ENCODE assay signal across 8 mouse cellular contexts in genomic region chr6:114873808-114874137, GRCm38 (mm10).
DNase-seq lines count a peak whose midpoint lies in the region; ATAC-seq and TF ChIP-seq lines count a peak whose summit lies in the region.

No protein-coding gene starts in this region.

- no peaks in the 10 kb centered on the region for H3K9me3 ChIP-seq in heart, embryonic 13.5 days
- H3K9me3 ChIP-seq in E14TG2a.4 (ENCODE audit: low read length): no peaks in the 10 kb centered on the region
- no peaks in the 10 kb centered on the region for H3K9me3 ChIP-seq in forebrain, embryonic 16.5 days (ENCODE audit: control insufficient read depth, low read length)
- no peaks in the 10 kb centered on the region for H3K9me3 ChIP-seq in liver, postnatal 0 days (ENCODE audit: low read length)

- no peaks in the 10 kb centered on the region for H3K27me3 ChIP-seq in heart, embryonic 13.5 days (replicated peaks)
- H3K27me3 ChIP-seq in E14TG2a.4 (ENCODE audit: insufficient read depth, low read length): peaks cover 40% of the 10 kb centered on the region
- H3K27me3 ChIP-seq in forebrain, embryonic 16.5 days (replicated peaks; ENCODE audit: control insufficient read depth, insufficient read depth, low read length): no peaks in the 10 kb centered on the region
- no peaks in the 10 kb centered on the region for H3K27me3 ChIP-seq in liver, postnatal 0 days (ENCODE audit: insufficient read depth, low read length)

- WGBS in heart, embryonic 13.5 days: 69% methylated on average over 3 of the region's 3 CpGs
- 46% methylated on average over 3 of the region's 3 CpGs for WGBS in forebrain, embryonic 16.5 days
- WGBS in liver, postnatal 0 days (ENCODE audit: insufficient replicate concordance): 53% methylated on average over 3 of the region's 3 CpGs

- H3K4me2 ChIP-seq in heart, embryonic 13.5 days: peak overlapping the region; percentile 97
- H3K4me2 ChIP-seq in forebrain, embryonic 16.5 days (ENCODE audit: low read length): peak overlapping the region; percentile 58
- H3K4me2 ChIP-seq in liver, postnatal 0 days (ENCODE audit: low read depth, low read length): peak overlapping the region; percentile 86

- peak overlapping the region; percentile 99 for H3K27ac ChIP-seq in heart, embryonic 13.5 days (replicated peaks)
- peak overlapping the region; percentile 97 for H3K27ac ChIP-seq in forebrain, embryonic 16.5 days (ENCODE audit: low read length)
- peak overlapping the region; percentile 93 for H3K27ac ChIP-seq in liver, postnatal 0 days (ENCODE audit: low read depth)

- peaks cover 18% of the 10 kb centered on the region for H3K36me3 ChIP-seq in heart, embryonic 13.5 days
- no peaks in the 10 kb centered on the region for H3K36me3 ChIP-seq in E14TG2a.4 (ENCODE audit: insufficient read depth, low read length)
- H3K36me3 ChIP-seq in forebrain, embryonic 16.5 days (ENCODE audit: control insufficient read depth, insufficient read depth): no peaks in the 10 kb centered on the region
- H3K36me3 ChIP-seq in liver, postnatal 0 days (replicated peaks; ENCODE audit: insufficient read depth, low read length): no peaks in the 10 kb centered on the region

- no peak for TF ChIP-seq CTCF in E14TG2a.4 (conservative IDR thresholded peaks at IDR 0.05; ENCODE audit: low read length)
- TF ChIP-seq CTCF in liver, postnatal 0 days (IDR thresholded peaks at IDR 0.05; ENCODE audit: low read depth): no peak

- peaks cover 91% of the 10 kb centered on the region for H3K4me1 ChIP-seq in heart, embryonic 13.5 days
- peaks cover 42% of the 10 kb centered on the region for H3K4me1 ChIP-seq in E14TG2a.4 (replicated peaks; ENCODE audit: low read depth, low read length)
- peaks cover 73% of the 10 kb centered on the region for H3K4me1 ChIP-seq in forebrain, embryonic 16.5 days (replicated peaks; ENCODE audit: control insufficient read depth, insufficient read depth, low read length)
- H3K4me1 ChIP-seq in liver, postnatal 0 days (ENCODE audit: insufficient read depth): peaks cover 65% of the 10 kb centered on the region

- DNase-seq in heart, postnatal 4 days: no peak
- no peak for DNase-seq in liver, postnatal 0 days
- DNase-seq in frontal cortex, postnatal 14 days (ENCODE audit: low spot score in 2 of 2): no peak
- DNase-seq in right cerebral cortex, postnatal 36 days (ENCODE audit: low spot score in 2 of 2): no peak
- DNase-seq in embryo, embryonic 11 days: no peak

- no peak for ATAC-seq in heart, embryonic 13.5 days (ENCODE audit: extremely low read depth, insufficient number of reproducible peaks, low FRiP score, low TSS enrichment)
- no peak for ATAC-seq in forebrain, embryonic 16.5 days
- no peak for ATAC-seq in liver, postnatal 0 days

- peak overlapping the region; percentile 62 for H3K4me3 ChIP-seq in heart, embryonic 13.5 days
- H3K4me3 ChIP-seq in E14TG2a.4 (replicated peaks; ENCODE audit: low read length): peak overlapping the region; percentile 71
- H3K4me3 ChIP-seq in forebrain, embryonic 16.5 days (replicated peaks; ENCODE audit: low read length): peak overlapping the region; percentile 36
- peak overlapping the region; percentile 53 for H3K4me3 ChIP-seq in liver, postnatal 0 days (ENCODE audit: low read depth, low read length)

- TF ChIP-seq EP300 in liver, postnatal 0 days (IDR thresholded peaks at IDR 0.05; ENCODE audit: low read depth): no peak

- H3K9ac ChIP-seq in heart, embryonic 13.5 days: peak overlapping the region; percentile 88
- H3K9ac ChIP-seq in forebrain, embryonic 16.5 days (replicated peaks; ENCODE audit: low read depth, low read length): peak overlapping the region; percentile 54
- peak overlapping the region; percentile 70 for H3K9ac ChIP-seq in liver, postnatal 0 days (replicated peaks)
